Mouse (Mus musculus): Measurements from ENCODE around the gene Hist1h2bh.

GRCm38 (mm10) chr13:23536076-23536822, 6.9 kb downstream of the Hist1h2bh start:
- TF ChIP-seq POLR2A (IDR thresholded peaks at IDR 0.05; ENCODE audit: insufficient read length, low read depth) = no peak
- TF ChIP-seq USF1 (IDR thresholded peaks at IDR 0.05; ENCODE audit: low read depth) = no peak
- TF ChIP-seq MYOG (IDR thresholded peaks at IDR 0.05; ENCODE audit: control insufficient read depth in 1 of 3, insufficient read depth in 1 of 3, insufficient read length in 2 of 3, low read depth in 2 of 3) = no peak

Measured in myocyte (in vitro differentiated cells).